Mouse (Mus musculus) lung, postnatal 0 days (tissue): ENCODE results near the gene Ccdc134. TPM values are rescaled to one million over a fixed set of nuclear protein-coding genes. Genes with fewer than 3 reads are reported as not detected.
A peak's percentile ranks its signal among the peaks of the same experiment; 100 is the strongest.

Source experiments
- ATAC-seq: fragments of 200-750 bp; cut with Nextera tagmentation; 2 replicates; pipeline ENCODE4 v1.8.0; 2017; ENCODE audit warnings: moderate library complexity
- DNase-seq: peaks from one replicate; pipeline ENCODE4 v3.0.0-alpha.2; 2016; ENCODE audit warnings: low spot score
- H3K27ac ChIP-seq: fragments of 300-500 bp; sonication (generic); 2 replicates; pipeline ENCODE4 v1.5.1; 2014; ENCODE audit warnings: antibody characterized with exemption, mild to moderate bottlenecking, low read length, mixed read lengths
- H3K27me3 ChIP-seq: fragments of 300-500 bp; sonication (generic); replicated peaks from 2 replicates; pipeline ENCODE4 v1.6.1; 2014; ENCODE audit warnings: low read length, mixed read lengths; ENCODE audit not compliant: insufficient read depth
- H3K36me3 ChIP-seq: fragments of 300-500 bp; sonication (generic); 2 replicates; pipeline ENCODE4 v1.6.1; 2014; ENCODE audit warnings: low read length, mixed read lengths; ENCODE audit not compliant: insufficient read depth
- H3K4me1 ChIP-seq: fragments of 300-500 bp; sonication (generic); 2 replicates; pipeline ENCODE4 v1.6.1; 2014; ENCODE audit warnings: antibody characterized with exemption, low read depth, low read length, mixed read lengths; ENCODE audit not compliant: insufficient read depth
- H3K4me2 ChIP-seq: fragments of 300-500 bp; sonication (generic); replicated peaks from 2 replicates; pipeline ENCODE4 v1.6.1; 2014; ENCODE audit warnings: low read depth, mild to moderate bottlenecking, low read length, moderate library complexity, mixed read lengths
- H3K4me3 ChIP-seq: fragments of 300-500 bp; sonication (generic); 2 replicates; pipeline ENCODE4 v1.5.1; 2014; ENCODE audit warnings: low read depth, low read length
- H3K9ac ChIP-seq: fragments of 300-500 bp; sonication (generic); replicated peaks from 2 replicates; pipeline ENCODE4 v1.6.1; 2014; ENCODE audit warnings: low read depth, mild to moderate bottlenecking
- H3K9me3 ChIP-seq: fragments of 300-500 bp; sonication (generic); 2 replicates; pipeline ENCODE4 v1.6.1; 2016; ENCODE audit warnings: low read length, mixed read lengths
- CTCF ChIP-seq: IDR thresholded peaks from 2 replicates; pipeline ENCODE4 v1.5.1; 2016; ENCODE audit warnings: antibody characterized with exemption, mild to moderate bottlenecking
- EP300 ChIP-seq: IDR thresholded peaks from 2 replicates; pipeline ENCODE4 v1.6.1; 2016; ENCODE audit warnings: antibody characterized with exemption, mild to moderate bottlenecking, control low read depth
- WGBS: fragments of 180-500 bp; shearing (Covaris S2); extraction: QIAGEN DNeasy Blood & Tissue Kit; methylation state at CpG from one replicate; pipeline ENCODE4 v1.1.7; 2014; 5-methylcytosine and 5-hydroxymethylcytosine counted together
- polyA plus RNA-seq: library from polyadenylated mRNA; unstranded; fragments of >200 nt; fragmentation: Nextera tagmentation; extraction: Ambion mirVana; gene quantifications from 2 replicates; pipeline ENCODE4 v1.2.1, GENCODE M21; 2015

Ccdc134 gene
- polyA plus RNA-seq, 1 experiment from 2014 or later = 10.8 TPM

GRCm38 (mm10) chr15:82185062-82185783 is 57.5 kb downstream of the Ccdc134 start:
- Histone ChIP-seq H3K27ac (no peak overlapping the region), H3K27me3 (no peaks in the 10 kb centered on the region), H3K4me2 (no peak overlapping the region), H3K36me3 (peaks cover 69% of the 10 kb centered on the region), H3K4me3 (no peak overlapping the region), H3K9ac (no peak overlapping the region), H3K9me3 (no peaks in the 10 kb centered on the region), H3K4me1 (no peaks in the 10 kb centered on the region)
- 85% methylated on average over 14 of the region's 14 CpGs for WGBS
- no peak for ATAC-seq
- no peak for DNase-seq
- no peak for TF ChIP-seq CTCF
- no peak for TF ChIP-seq EP300

DNA sequence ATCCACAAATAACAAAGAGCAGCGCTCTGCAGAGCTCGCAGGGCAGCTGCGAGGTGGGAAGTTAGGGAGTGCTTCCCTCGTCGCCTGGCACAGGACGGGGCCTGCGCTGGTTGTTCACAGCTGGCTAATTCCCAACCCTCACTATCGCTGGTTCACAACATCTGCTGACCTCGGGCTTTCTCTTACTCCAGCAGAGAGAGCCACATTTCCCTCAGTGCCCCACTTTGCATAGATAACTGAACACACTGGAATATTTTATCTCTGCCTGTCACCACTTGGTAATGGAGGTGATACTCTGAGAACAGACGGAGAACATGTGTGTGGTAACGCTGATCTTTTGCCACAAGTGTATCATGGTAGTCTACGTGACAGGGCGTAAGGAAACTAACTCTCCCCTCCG is 58.4 kb downstream of the Ccdc134 start:
- DNase-seq = no peak
- Histone ChIP-seq H3K4me2 (no peak overlapping the region), H3K9me3 (no peaks in the 10 kb centered on the region), H3K27ac (no peak overlapping the region), H3K9ac (no peak overlapping the region), H3K36me3 (peaks cover 65% of the 10 kb centered on the region), H3K27me3 (no peaks in the 10 kb centered on the region), H3K4me1 (no peaks in the 10 kb centered on the region), H3K4me3 (no peak overlapping the region)
- 78% methylated on average over 14 of the region's 14 CpGs for WGBS
- no peak for ATAC-seq
- TF ChIP-seq EP300 = no peak
- TF ChIP-seq CTCF = no peak

GRCm38 (mm10) chr15:82186931-82187330 is 59.2 kb downstream of the Ccdc134 start:
- ATAC-seq (no peak), DNase-seq (no peak)
- no peaks in the 10 kb centered on the region for H3K4me1 ChIP-seq
- H3K27ac ChIP-seq = no peak overlapping the region
- no peak overlapping the region for H3K9ac ChIP-seq
- 70% methylated on average over 5 of the region's 5 CpGs for WGBS
- H3K4me2 ChIP-seq = no peak overlapping the region
- no peak overlapping the region for H3K4me3 ChIP-seq
- H3K36me3 ChIP-seq = peaks cover 59% of the 10 kb centered on the region
- TF ChIP-seq CTCF (no peak), EP300 (no peak)
- no peaks in the 10 kb centered on the region for H3K27me3 ChIP-seq
- H3K9me3 ChIP-seq = no peaks in the 10 kb centered on the region

- DNase-seq (no peak), ATAC-seq (no peak)
- Histone ChIP-seq H3K27me3 (no peaks in the 10 kb centered on the region), H3K4me2 (no peak overlapping the region), H3K9me3 (no peaks in the 10 kb centered on the region), H3K9ac (no peak overlapping the region), H3K36me3 (peaks cover 54% of the 10 kb centered on the region), H3K4me3 (no peak overlapping the region), H3K27ac (no peak overlapping the region), H3K4me1 (no peaks in the 10 kb centered on the region)
- 81% methylated on average over 4 of the region's 4 CpGs for WGBS
- no peak for TF ChIP-seq EP300
- no peak; the same call in 1 of the 2 replicates for TF ChIP-seq CTCF
These were observed 59.7 kb downstream of the Ccdc134 start for GRCm38 (mm10) chr15:82187401-82187800.

- no peaks in the 10 kb centered on the region for H3K9me3 ChIP-seq
- DNase-seq (no peak), ATAC-seq (no peak)
- no peak overlapping the region for H3K27ac ChIP-seq
- no peak overlapping the region for H3K9ac ChIP-seq
- no peaks in the 10 kb centered on the region for H3K4me1 ChIP-seq
- no peak for TF ChIP-seq CTCF
- no peak for TF ChIP-seq EP300
- WGBS = 86% methylated on average over 1 of the region's 1 CpGs
- peaks cover 56% of the 10 kb centered on the region for H3K36me3 ChIP-seq
- no peaks in the 10 kb centered on the region for H3K27me3 ChIP-seq
- H3K4me3 ChIP-seq = no peak overlapping the region
- H3K4me2 ChIP-seq = no peak overlapping the region
These were observed 60.2 kb downstream of the Ccdc134 start for GRCm38 (mm10) chr15:82187924-82188323.

DNA sequence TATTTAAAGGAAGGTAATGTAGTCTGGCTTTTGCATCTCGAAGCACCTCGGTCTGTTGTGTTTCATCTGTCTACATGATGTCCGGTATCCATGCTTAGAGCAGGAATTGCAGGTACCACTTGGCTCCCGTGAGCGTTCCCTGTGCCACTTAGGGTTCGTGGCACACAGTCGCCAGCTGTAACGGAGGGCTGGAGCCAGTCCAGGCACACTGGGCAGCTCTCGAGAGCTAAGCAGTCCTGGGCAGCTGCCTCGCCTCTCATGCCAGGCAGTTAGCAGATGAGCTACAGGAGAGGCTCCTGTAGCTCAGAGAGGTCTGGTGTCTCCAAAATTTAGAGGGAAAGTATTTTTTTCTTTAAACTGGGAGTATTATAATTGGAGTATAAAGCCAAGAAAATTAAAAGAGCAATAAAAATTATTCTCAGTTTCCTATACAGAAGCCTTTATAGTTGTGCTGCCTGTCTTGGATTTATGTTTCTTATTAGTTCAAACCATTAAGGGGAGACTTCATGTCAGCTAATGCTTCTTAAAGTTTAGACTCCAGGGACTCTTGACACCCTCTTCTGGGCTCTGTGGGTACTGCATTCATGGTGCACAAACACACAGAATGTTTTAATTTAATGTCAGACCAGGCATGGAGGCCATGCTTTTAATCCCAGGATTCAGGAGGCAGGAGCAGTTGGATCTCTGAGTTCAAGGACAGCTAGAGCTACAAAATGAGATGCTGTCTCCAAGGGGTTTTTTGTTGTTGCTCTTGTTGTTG is 60.9 kb downstream of the Ccdc134 start:
- H3K36me3 ChIP-seq = peaks cover 60% of the 10 kb centered on the region
- no peak overlapping the region for H3K9ac ChIP-seq
- ATAC-seq (no peak), DNase-seq (peak; percentile 31)
- no peaks in the 10 kb centered on the region for H3K4me1 ChIP-seq
- H3K4me2 ChIP-seq = no peak overlapping the region
- H3K4me3 ChIP-seq = no peak overlapping the region
- no peaks in the 10 kb centered on the region for H3K27me3 ChIP-seq
- H3K27ac ChIP-seq = no peak overlapping the region
- TF ChIP-seq CTCF (peak; percentile 64), EP300 (no peak)
- H3K9me3 ChIP-seq = no peaks in the 10 kb centered on the region
- 92% methylated on average over 10 of the region's 10 CpGs for WGBS

Other genes with a start within 250 kb of the Ccdc134 start
- 41.8 and 43.1 TPM in 2 replicates for gene Polr3h, start 201.7 kb upstream of the Ccdc134 start, polyA plus RNA-seq
- gene Csdc2, start 191.2 kb upstream of the Ccdc134 start, polyA plus RNA-seq = 3.8 TPM in 2 replicates
- 22.1 and 23.4 TPM in 2 replicates for gene Pmm1, start 167.0 kb upstream of the Ccdc134 start, polyA plus RNA-seq
- gene 1700029P11Rik, start 147.4 kb upstream of the Ccdc134 start, polyA plus RNA-seq = not detected in 2 replicates
- 19.6 and 24.6 TPM in 2 replicates for gene Xrcc6, start 140.1 kb upstream of the Ccdc134 start, polyA plus RNA-seq
- gene Desi1, start 94.1 kb upstream of the Ccdc134 start, polyA plus RNA-seq = 14.5 and 17.1 TPM in 2 replicates
- gene Snu13, start 80.3 kb upstream of the Ccdc134 start, polyA plus RNA-seq = 131 and 139 TPM in 2 replicates
- gene 4930407I10Rik, start 68.8 kb upstream of the Ccdc134 start, polyA plus RNA-seq = not detected in 2 replicates
- not detected in 2 replicates for gene Mei1, start 57.9 kb upstream of the Ccdc134 start, polyA plus RNA-seq
- 113 and 115 TPM in 2 replicates for gene Srebf2, start 19.3 kb downstream of the Ccdc134 start, polyA plus RNA-seq
- 0.29 and 0.55 TPM in 2 replicates for gene Shisa8, start 84.9 kb downstream of the Ccdc134 start, polyA plus RNA-seq
- gene Tnfrsf13c, start 96.4 kb downstream of the Ccdc134 start, polyA plus RNA-seq = 0.07 and 0.49 TPM in 2 replicates
- 3.9 and 4.3 TPM in 2 replicates for gene Cenpm, start 116.8 kb downstream of the Ccdc134 start, polyA plus RNA-seq
- not detected in 2 replicates for gene 1500009C09Rik, start 124.5 kb downstream of the Ccdc134 start, polyA plus RNA-seq
- gene Sept3, start 147.0 kb downstream of the Ccdc134 start, polyA plus RNA-seq = 0.11 and 0.26 TPM in 2 replicates
- 0.19 TPM in 1 of 2 replicates, not detected in the other for gene Wbp2nl, start 171.0 kb downstream of the Ccdc134 start, polyA plus RNA-seq
- 73.0 and 75.4 TPM in 2 replicates for gene Naga, start 211.0 kb downstream of the Ccdc134 start, polyA plus RNA-seq
- gene Pheta2, start 211.0 kb downstream of the Ccdc134 start, polyA plus RNA-seq = 8.4 TPM in 2 replicates
- gene Smdt1, start 211.0 kb downstream of the Ccdc134 start, polyA plus RNA-seq = 241 and 276 TPM in 2 replicates
- gene Ndufa6, start 226.4 kb downstream of the Ccdc134 start, polyA plus RNA-seq = 439 and 454 TPM in 2 replicates